Mouse (Mus musculus) bone marrow macrophage, adult 2 months (primary cell): Measurements from ENCODE around the gene Atp5j2.

Experiments
- CTCF ChIP-seq: IDR thresholded peaks from 2 replicates; pipeline ENCODE4 v1.5.1; 2012; ENCODE audit warnings: low read depth, mild to moderate bottlenecking, low read length, moderate library complexity
- POLR2A ChIP-seq: IDR thresholded peaks from 2 replicates; pipeline ENCODE4 v1.6.1; 2012; ENCODE audit warnings: mild to moderate bottlenecking, low read depth, low read length, borderline replicate concordance

- TF ChIP-seq CTCF = no peak
- no peak for TF ChIP-seq POLR2A
Measured at GRCm38 (mm10) chr5:145226453-145226852, 34.6 kb upstream of the Atp5j2 start.
